Comparison of ENCODE assay signal across 10 mouse cellular contexts in genomic region chr13:78196236-78196796, GRCm38 (mm10). TPM values are rescaled to one million over a fixed set of nuclear protein-coding genes. Genes with fewer than 3 reads are reported as not detected.
DNase-seq lines count a peak whose midpoint lies in the region; ATAC-seq and TF ChIP-seq lines count a peak whose summit lies in the region.
"Had no signal": no experiment of that assay in that cellular context is flagged by ENCODE, and none has a peak within 500 bp of the region (broad histone marks: within the 10 kb centered on the region; RNA-seq: fewer than 3 reads in every experiment).

No protein-coding gene starts in this region.

- H3K4me1 ChIP-seq in kidney, postnatal 0 days (replicated peaks; ENCODE audit: insufficient read depth, low read length): peaks cover 9% of the 10 kb centered on the region; the same call in 1 of the 2 replicates
- peaks cover 22% of the 10 kb centered on the region for H3K4me1 ChIP-seq in forebrain, embryonic 15.5 days
- H3K4me1 ChIP-seq in midbrain, embryonic 16.5 days (ENCODE audit: control insufficient read depth, insufficient read depth, low read length): peaks cover 12% of the 10 kb centered on the region
- H3K4me1 ChIP-seq in intestine, postnatal 0 days (replicated peaks; ENCODE audit: control insufficient read depth, insufficient read depth, low read length): no peaks in the 10 kb centered on the region

- peak overlapping the region; percentile 85 for H3K4me2 ChIP-seq in kidney, postnatal 0 days (ENCODE audit: low read length)
- peak overlapping the region; percentile 60 for H3K4me2 ChIP-seq in forebrain, embryonic 15.5 days (replicated peaks)
- H3K4me2 ChIP-seq in midbrain, embryonic 16.5 days (ENCODE audit: low read length): peak overlapping the region; percentile 72
- H3K4me2 ChIP-seq in intestine, postnatal 0 days (replicated peaks; ENCODE audit: low read depth): no peak overlapping the region

- no peaks in the 10 kb centered on the region for H3K27me3 ChIP-seq in kidney, postnatal 0 days (ENCODE audit: insufficient read depth, low read length)
- H3K27me3 ChIP-seq in forebrain, embryonic 15.5 days: no peaks in the 10 kb centered on the region
- no peaks in the 10 kb centered on the region for H3K27me3 ChIP-seq in midbrain, embryonic 16.5 days (ENCODE audit: control insufficient read depth, insufficient read depth, low read depth, low read length)
- H3K27me3 ChIP-seq in intestine, postnatal 0 days (replicated peaks; ENCODE audit: control insufficient read depth, insufficient read depth, low read length): peaks cover 81% of the 10 kb centered on the region

- no peak for ATAC-seq in kidney, postnatal 0 days (replicated peaks; ENCODE audit: low FRiP score, low read depth)
- ATAC-seq in forebrain, embryonic 15.5 days (replicated peaks): no peak
- no peak for ATAC-seq in midbrain, embryonic 16.5 days
- no peak for ATAC-seq in intestine, postnatal 0 days
- ATAC-seq: lung, postnatal 0 days had no signal

- WGBS in kidney, postnatal 0 days: 44% methylated on average over 7 of the region's 7 CpGs
- 11% methylated on average over 7 of the region's 7 CpGs for WGBS in forebrain, embryonic 15.5 days
- WGBS in midbrain, embryonic 16.5 days: 14% methylated on average over 7 of the region's 7 CpGs
- 36% methylated on average over 7 of the region's 7 CpGs for WGBS in intestine, postnatal 0 days

- TF ChIP-seq CTCF in kidney, postnatal 0 days (IDR thresholded peaks at IDR 0.05; ENCODE audit: low read depth): no peak
- no peak for TF ChIP-seq CTCF in intestine, postnatal 0 days (IDR thresholded peaks at IDR 0.05; ENCODE audit: low read depth)

- H3K9me3 ChIP-seq in kidney, postnatal 0 days (replicated peaks; ENCODE audit: low read length): no peaks in the 10 kb centered on the region
- H3K9me3 ChIP-seq in forebrain, embryonic 15.5 days: no peaks in the 10 kb centered on the region
- no peaks in the 10 kb centered on the region for H3K9me3 ChIP-seq in midbrain, embryonic 16.5 days (replicated peaks; ENCODE audit: control insufficient read depth, low read length, poor library complexity, severe bottlenecking)
- H3K9me3 ChIP-seq in intestine, postnatal 0 days (ENCODE audit: control insufficient read depth): no peaks in the 10 kb centered on the region

- H3K36me3 ChIP-seq in kidney, postnatal 0 days (ENCODE audit: insufficient read depth, low read length): no peaks in the 10 kb centered on the region
- no peaks in the 10 kb centered on the region for H3K36me3 ChIP-seq in forebrain, embryonic 15.5 days
- H3K36me3 ChIP-seq in midbrain, embryonic 16.5 days (ENCODE audit: control insufficient read depth, insufficient read depth, low read length): no peaks in the 10 kb centered on the region
- H3K36me3 ChIP-seq in intestine, postnatal 0 days (ENCODE audit: control insufficient read depth, insufficient read depth): no peaks in the 10 kb centered on the region

- peak; percentile 15 for DNase-seq in kidney, postnatal 0 days (ENCODE audit: low spot score)
- DNase-seq in kidney, adult 9 months: no peak
- DNase-seq in embryo, embryonic 11 days: peak; percentile 48
- DNase-seq in frontal cortex, postnatal 14 days (ENCODE audit: low spot score in 2 of 2): no peak
- no peak for DNase-seq in natural killer cell, adult 2 months (ENCODE audit: low spot score in 2 of 2)
- DNase-seq: layer of hippocampus, adult 9-11 months had no signal

- H3K27ac ChIP-seq in kidney, postnatal 0 days: no peak overlapping the region
- peak overlapping the region; percentile 87 for H3K27ac ChIP-seq in forebrain, embryonic 15.5 days (replicated peaks)
- H3K27ac ChIP-seq in midbrain, embryonic 16.5 days (ENCODE audit: low read length): peak overlapping the region; percentile 84
- H3K27ac ChIP-seq in intestine, postnatal 0 days (ENCODE audit: low read depth, low read length): no peak overlapping the region

- no peak overlapping the region for H3K9ac ChIP-seq in kidney, postnatal 0 days (ENCODE audit: low read depth, low read length)
- H3K9ac ChIP-seq in forebrain, embryonic 15.5 days (replicated peaks): peak overlapping the region; percentile 99
- peak overlapping the region; percentile 56 for H3K9ac ChIP-seq in midbrain, embryonic 16.5 days (ENCODE audit: low read depth, low read length)
- H3K9ac ChIP-seq in intestine, postnatal 0 days (ENCODE audit: low read depth, low read length): no peak overlapping the region

- no peak overlapping the region; the same call in 1 of the 2 replicates for H3K4me3 ChIP-seq in kidney, postnatal 0 days (replicated peaks; ENCODE audit: low read depth, low read length)
- H3K4me3 ChIP-seq in forebrain, embryonic 15.5 days: peak overlapping the region; percentile 89
- peak overlapping the region; percentile 53 for H3K4me3 ChIP-seq in midbrain, embryonic 16.5 days (ENCODE audit: low read depth, low read length)
- no peak overlapping the region for H3K4me3 ChIP-seq in intestine, postnatal 0 days (ENCODE audit: low read depth, low read length)

RNA-seq across cellular contexts. Expression of gene Nr2f1, which starts 3.2 kb away (rescaled TPM):
- 9.8 and 11.2 TPM in 2 replicates for polyA plus RNA-seq in kidney, postnatal 0 days (2015; fragmentation: Nextera tagmentation; extraction: Ambion mirVana)
- 77.7 and 88.5 TPM in 2 replicates for polyA plus RNA-seq in forebrain, embryonic 15.5 days (2015; fragmentation: Nextera tagmentation; extraction: Ambion mirVana)
- 46.0 and 64.0 TPM in 2 replicates for polyA plus RNA-seq in midbrain, embryonic 16.5 days (2015; fragmentation: Nextera tagmentation; extraction: Ambion mirVana)
- polyA plus RNA-seq in intestine, postnatal 0 days (2015; fragmentation: Nextera tagmentation; extraction: Ambion mirVana): 0.82 and 1.0 TPM in 2 replicates

Comparison
In these comparisons a context has a peak if more than half of its experiments do, and no peak if none do; other contexts are left out.
1. DNase-seq: peak in kidney, postnatal 0 days (single experiment) and embryo, embryonic 11 days (single experiment); none in kidney, adult 9 months (single experiment), frontal cortex, postnatal 14 days (0 of 2) and natural killer cell, adult 2 months (0 of 2).
2. H3K27ac ChIP-seq: peak in forebrain, embryonic 15.5 days (single experiment) and midbrain, embryonic 16.5 days (single experiment); none in kidney, postnatal 0 days (single experiment) and intestine, postnatal 0 days (single experiment).
3. H3K4me3 ChIP-seq: peak in forebrain, embryonic 15.5 days (single experiment) and midbrain, embryonic 16.5 days (single experiment); none in kidney, postnatal 0 days (single experiment) and intestine, postnatal 0 days (single experiment).
4. H3K9ac ChIP-seq: peak in forebrain, embryonic 15.5 days (single experiment) and midbrain, embryonic 16.5 days (single experiment); none in kidney, postnatal 0 days (single experiment) and intestine, postnatal 0 days (single experiment).